Mouse (Mus musculus): ENCODE measurements around the gene Tes.

GRCm38 (mm10) chr6:17105714-17106113 lies 40.8 kb downstream of the Tes start:
- TF ChIP-seq EP300 (IDR thresholded peaks at IDR 0.05; ENCODE audit: insufficient read depth, low read depth, low read length), result no peak
- no peak for TF ChIP-seq POLR2A (IDR thresholded peaks at IDR 0.05; ENCODE audit: insufficient read depth, low read depth, low read length)
- peak; percentile 90 for TF ChIP-seq CTCF (IDR thresholded peaks at IDR 0.05)

All from heart, adult 2 months (tissue).